Mouse (Mus musculus): ENCODE measurements around the gene Ovol1.

DNA sequence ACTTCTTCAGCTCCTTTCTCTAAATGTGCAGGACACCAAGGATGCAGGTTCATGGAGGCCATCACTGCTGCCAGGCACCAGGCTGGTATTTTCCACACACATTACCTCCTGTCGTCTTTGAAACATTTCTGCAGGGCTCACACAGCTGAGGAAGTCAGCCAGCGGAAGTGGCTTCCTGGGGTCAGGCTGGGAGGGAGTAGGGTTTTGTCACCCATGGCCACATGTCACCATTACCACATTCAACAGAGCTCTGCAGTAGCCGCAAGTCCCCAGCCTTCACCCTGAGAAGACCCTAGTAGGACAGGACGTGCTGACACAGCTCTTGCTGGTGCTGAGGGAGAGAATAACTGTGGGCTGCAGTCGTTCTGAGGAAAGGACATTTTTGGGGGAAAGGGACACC is 11.4 kb upstream of the Ovol1 start:
- TF ChIP-seq CTCF (IDR thresholded peaks at IDR 0.05; ENCODE audit: insufficient read depth, low read length) (no peak), POLR2A (IDR thresholded peaks at IDR 0.05; ENCODE audit: borderline replicate concordance, extremely low read depth, low read depth, low read length) (no peak)
